Mouse (Mus musculus) stomach, embryonic 14.5 days (tissue): Measurements from ENCODE around the gene Arl3. TPM values are rescaled to one million over a fixed set of nuclear protein-coding genes. Genes with fewer than 3 reads are reported as not detected.

Experiments used
- ATAC-seq: fragments of 200-750 bp; cut with Nextera tagmentation; 2 replicates; pipeline ENCODE4 v1.8.0; 2017; ENCODE audit warnings: low read depth, moderate TSS enrichment; ENCODE audit not compliant: insufficient number of reproducible peaks, insufficient read depth, low FRiP score
- H3K27ac ChIP-seq: fragments of 300-500 bp; sonication (generic); 2 replicates; pipeline ENCODE4 v1.5.1; 2014; ENCODE audit warnings: mild to moderate bottlenecking, low read length, moderate library complexity, mixed read lengths
- H3K27me3 ChIP-seq: fragments of 300-500 bp; sonication (generic); 2 replicates; pipeline ENCODE4 v1.6.1; 2014; ENCODE audit warnings: low read length, control low read depth, mixed read lengths; ENCODE audit not compliant: control insufficient read depth, insufficient read depth
- H3K36me3 ChIP-seq: fragments of 300-500 bp; sonication (generic); 2 replicates; pipeline ENCODE4 v1.6.1; 2014; ENCODE audit warnings: mild to moderate bottlenecking, control low read depth, low read length, moderate library complexity, mixed read lengths; ENCODE audit not compliant: control insufficient read depth, insufficient read depth
- H3K4me1 ChIP-seq: fragments of 300-500 bp; sonication (generic); 2 replicates; pipeline ENCODE4 v1.6.1; 2014; ENCODE audit warnings: low read length, control low read depth, mixed read lengths; ENCODE audit not compliant: control insufficient read depth, insufficient read depth
- H3K4me2 ChIP-seq: fragments of 300-500 bp; sonication (generic); replicated peaks from 2 replicates; pipeline ENCODE4 v1.6.1; 2014; ENCODE audit warnings: low read depth, low read length, control low read depth
- H3K4me3 ChIP-seq: fragments of 300-500 bp; sonication (generic); 2 replicates; pipeline ENCODE4 v1.5.1; 2014; ENCODE audit warnings: low read depth, low read length, control low read depth
- H3K9ac ChIP-seq: fragments of 300-500 bp; sonication (generic); replicated peaks from 2 replicates; pipeline ENCODE4 v1.6.1; 2014; ENCODE audit warnings: low read depth, mild to moderate bottlenecking, control low read depth, low read length, moderate library complexity, mixed read lengths
- H3K9me3 ChIP-seq: fragments of 300-500 bp; sonication (generic); 2 replicates; pipeline ENCODE4 v1.6.1; 2016; ENCODE audit warnings: low read depth, low read length, control low read depth; ENCODE audit not compliant: control insufficient read depth
- WGBS: fragments of 180-500 bp; shearing (Covaris S2); extraction: QIAGEN DNeasy Blood & Tissue Kit; methylation state at CpG from one replicate; pipeline ENCODE4 v1.1.7; 2014; 5-methylcytosine and 5-hydroxymethylcytosine counted together
- polyA plus RNA-seq: library from polyadenylated mRNA; unstranded; fragments of >200 nt; fragmentation: Nextera tagmentation; extraction: Ambion mirVana; gene quantifications from 2 replicates; pipeline ENCODE4 v1.2.1, GENCODE M21; 2014

Arl3 gene
- polyA plus RNA-seq, 1 experiment from 2014 or later = 98.7 TPM

DNA sequence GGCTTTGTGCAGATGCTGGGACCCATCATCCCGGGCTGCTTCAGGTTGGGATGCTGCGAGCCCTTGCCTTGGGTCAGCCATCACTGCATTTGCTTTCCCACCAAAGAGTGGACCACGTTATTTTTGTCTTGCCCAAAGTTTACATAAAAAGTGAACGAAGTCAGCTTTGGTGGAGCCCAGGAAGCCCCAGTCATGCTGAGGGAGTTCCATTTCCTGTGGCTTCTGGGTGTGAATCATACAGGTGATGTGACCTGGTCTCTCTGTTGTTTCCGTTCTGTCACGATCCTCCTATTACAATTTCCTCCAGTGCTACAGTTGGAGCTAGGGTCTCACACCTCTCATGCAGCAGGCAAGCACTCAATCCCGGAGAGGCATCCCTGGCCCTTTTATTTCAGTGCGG lies 44.4 kb upstream of the Arl3 start:
- H3K9me3 ChIP-seq = no peaks in the 10 kb centered on the region
- no peak overlapping the region for H3K4me2 ChIP-seq
- peaks cover 29% of the 10 kb centered on the region for H3K4me1 ChIP-seq
- H3K27ac ChIP-seq = no peak overlapping the region
- no peak overlapping the region for H3K9ac ChIP-seq
- H3K27me3 ChIP-seq = no peaks in the 10 kb centered on the region
- H3K4me3 ChIP-seq = no peak overlapping the region
- 78% methylated on average over 8 of the region's 8 CpGs for WGBS
- peaks cover 6% of the 10 kb centered on the region; the same call in 1 of the 2 replicates for H3K36me3 ChIP-seq
- no peak for ATAC-seq

DNA sequence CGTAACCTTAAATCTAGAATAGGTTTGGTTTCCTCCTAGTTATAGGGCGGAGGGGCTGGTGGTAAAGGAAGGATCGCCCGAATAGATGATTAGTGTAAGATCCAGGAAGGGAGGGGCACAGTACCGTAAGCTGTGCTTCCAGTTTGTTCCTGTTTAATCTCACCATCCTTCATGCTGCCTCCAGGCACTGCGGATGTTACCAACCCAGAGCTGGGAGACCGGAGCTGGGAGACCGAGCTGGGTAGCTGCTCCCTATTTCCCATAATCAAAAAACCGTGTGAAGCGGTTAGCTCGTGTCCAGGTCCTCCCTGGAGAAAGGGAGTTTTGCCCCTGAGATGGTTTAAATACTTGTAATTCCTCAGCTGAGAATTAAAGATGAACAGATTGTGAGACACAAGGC lies 43.4 kb upstream of the Arl3 start:
- H3K27me3 ChIP-seq = no peaks in the 10 kb centered on the region
- no peak overlapping the region for H3K4me2 ChIP-seq
- H3K27ac ChIP-seq = no peak overlapping the region
- H3K9me3 ChIP-seq = no peaks in the 10 kb centered on the region
- H3K9ac ChIP-seq = no peak overlapping the region
- peaks cover 22% of the 10 kb centered on the region for H3K4me1 ChIP-seq
- WGBS = 60% methylated on average over 11 of the region's 11 CpGs
- H3K36me3 ChIP-seq = peaks cover 6% of the 10 kb centered on the region; the same call in 1 of the 2 replicates
- H3K4me3 ChIP-seq = no peak overlapping the region
- no peak for ATAC-seq

DNA sequence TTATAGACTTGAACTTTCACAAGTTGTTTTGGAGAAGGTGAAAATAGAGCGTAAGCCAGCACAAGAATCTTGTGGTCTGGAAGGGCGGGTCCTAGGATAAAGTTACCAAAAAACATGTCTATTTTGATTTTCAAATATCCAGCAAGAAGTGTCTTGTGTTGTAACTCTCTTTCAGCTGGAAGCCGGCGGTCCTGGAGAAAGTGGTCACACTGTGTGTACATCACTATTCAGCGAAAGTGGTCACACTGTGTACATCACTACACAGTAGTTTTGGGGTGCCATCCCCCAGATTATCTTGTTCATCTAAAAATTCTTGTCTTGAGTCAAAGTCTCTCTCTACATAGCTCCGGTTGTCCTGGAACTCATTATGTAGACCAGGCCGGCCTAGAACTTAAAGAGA lies 35.2 kb upstream of the Arl3 start:
- H3K36me3 ChIP-seq = peaks cover 8% of the 10 kb centered on the region
- ATAC-seq = no peak
- H3K27ac ChIP-seq = no peak overlapping the region
- H3K4me2 ChIP-seq = no peak overlapping the region
- 98% methylated on average over 7 of the region's 7 CpGs for WGBS
- H3K4me3 ChIP-seq = no peak overlapping the region
- H3K9ac ChIP-seq = no peak overlapping the region
- no peaks in the 10 kb centered on the region for H3K27me3 ChIP-seq
- H3K4me1 ChIP-seq = 0 out of 2 replicates have a peak, but pooled peaks cover 3% of the 10 kb centered on the region
- H3K9me3 ChIP-seq = no peaks in the 10 kb centered on the region

DNA sequence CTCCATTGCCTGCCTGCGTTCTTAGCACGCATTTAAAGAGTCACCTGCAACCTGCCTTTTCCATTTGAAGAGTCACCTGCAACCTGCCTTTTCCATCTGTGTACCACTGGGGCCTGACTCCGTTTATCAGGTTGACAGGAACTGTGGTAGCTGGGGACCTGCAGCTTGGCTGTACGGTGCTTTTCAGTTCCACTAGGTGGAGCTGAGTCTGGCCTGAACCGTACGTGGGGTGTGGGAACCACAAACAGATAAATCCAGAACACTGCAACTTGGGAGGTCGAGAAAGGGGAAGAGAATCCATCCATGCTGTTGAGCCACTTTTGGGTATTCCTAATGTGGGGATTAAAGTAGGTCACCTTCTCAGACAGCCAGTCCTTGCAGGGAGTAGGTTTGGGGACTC lies 34.4 kb upstream of the Arl3 start:
- no peak overlapping the region for H3K4me2 ChIP-seq
- peaks cover 8% of the 10 kb centered on the region for H3K36me3 ChIP-seq
- H3K4me1 ChIP-seq = 0 out of 2 replicates have a peak, but pooled peaks cover 3% of the 10 kb centered on the region
- no peak overlapping the region for H3K4me3 ChIP-seq
- H3K27me3 ChIP-seq = no peaks in the 10 kb centered on the region
- H3K9ac ChIP-seq = no peak overlapping the region
- 54% methylated on average over 7 of the region's 7 CpGs for WGBS
- no peaks in the 10 kb centered on the region for H3K9me3 ChIP-seq
- no peak for ATAC-seq
- H3K27ac ChIP-seq = no peak overlapping the region

GRCm38 (mm10) chr19:46606718-46607117 lies 33.7 kb upstream of the Arl3 start:
- Histone ChIP-seq H3K9me3 (no peaks in the 10 kb centered on the region), H3K4me3 (no peak overlapping the region), H3K27ac (no peak overlapping the region), H3K4me2 (no peak overlapping the region), H3K9ac (no peak overlapping the region), H3K36me3 (peaks cover 8% of the 10 kb centered on the region), H3K27me3 (no peaks in the 10 kb centered on the region), H3K4me1 (no peaks in the 10 kb centered on the region)
- WGBS = 90% methylated on average over 13 of the region's 13 CpGs
- ATAC-seq = no peak

DNA sequence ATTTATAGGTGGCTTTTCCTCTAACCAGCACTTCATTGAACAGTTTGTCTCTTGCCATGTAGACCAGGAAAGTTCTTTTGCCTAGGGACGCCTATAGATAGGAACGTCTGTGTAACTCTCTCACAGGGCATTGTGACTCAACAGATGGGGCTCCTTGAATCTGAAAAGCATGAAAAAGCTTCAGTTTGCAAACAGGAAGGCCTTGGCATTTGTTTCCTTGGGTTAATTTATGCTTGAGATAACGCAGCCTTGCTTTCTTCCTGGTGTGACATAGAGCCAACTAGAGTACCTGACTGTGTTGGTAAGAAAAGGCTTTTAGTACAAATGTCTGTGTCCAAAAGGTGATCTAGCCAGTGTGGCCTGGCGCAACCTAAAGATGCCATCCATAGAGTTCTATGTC lies 29.4 kb upstream of the Arl3 start:
- no peaks in the 10 kb centered on the region for H3K27me3 ChIP-seq
- no peak overlapping the region for H3K4me3 ChIP-seq
- peaks cover 9% of the 10 kb centered on the region; the same call in 1 of the 2 replicates for H3K4me1 ChIP-seq
- H3K4me2 ChIP-seq = no peak overlapping the region
- 89% methylated on average over 4 of the region's 4 CpGs for WGBS
- no peak overlapping the region for H3K27ac ChIP-seq
- no peak overlapping the region for H3K9ac ChIP-seq
- peaks cover 4% of the 10 kb centered on the region; the same call in 1 of the 2 replicates for H3K36me3 ChIP-seq
- ATAC-seq = no peak
- H3K9me3 ChIP-seq = no peaks in the 10 kb centered on the region

- Histone ChIP-seq H3K27ac (no peak overlapping the region), H3K4me1 (peaks cover 9% of the 10 kb centered on the region; the same call in 1 of the 2 replicates), H3K9ac (no peak overlapping the region), H3K4me2 (no peak overlapping the region), H3K9me3 (no peaks in the 10 kb centered on the region), H3K27me3 (no peaks in the 10 kb centered on the region), H3K36me3 (peaks cover 7% of the 10 kb centered on the region; the same call in 1 of the 2 replicates), H3K4me3 (no peak overlapping the region)
- WGBS = 73% methylated on average over 14 of the region's 14 CpGs
- no peak for ATAC-seq
Observed at GRCm38 (mm10) chr19:46601491-46601890, 28.5 kb upstream of the Arl3 start.

- Histone ChIP-seq H3K4me1 (peaks cover 9% of the 10 kb centered on the region; the same call in 1 of the 2 replicates), H3K4me3 (peak overlapping the region; percentile 95; the same call in 1 of the 2 replicates), H3K36me3 (peaks cover 4% of the 10 kb centered on the region; the same call in 1 of the 2 replicates), H3K27ac (no peak overlapping the region), H3K27me3 (no peaks in the 10 kb centered on the region), H3K9me3 (no peaks in the 10 kb centered on the region), H3K9ac (no peak overlapping the region), H3K4me2 (peak overlapping the region; percentile 83; the same call in 1 of the 2 replicates)
- WGBS = 79% methylated on average over 4 of the region's 4 CpGs
- no peak for ATAC-seq
Observed at GRCm38 (mm10) chr19:46600371-46600770, 27.4 kb upstream of the Arl3 start.
